Mouse (Mus musculus): ENCODE data around the gene Asap2.

Gene Asap2

DNA sequence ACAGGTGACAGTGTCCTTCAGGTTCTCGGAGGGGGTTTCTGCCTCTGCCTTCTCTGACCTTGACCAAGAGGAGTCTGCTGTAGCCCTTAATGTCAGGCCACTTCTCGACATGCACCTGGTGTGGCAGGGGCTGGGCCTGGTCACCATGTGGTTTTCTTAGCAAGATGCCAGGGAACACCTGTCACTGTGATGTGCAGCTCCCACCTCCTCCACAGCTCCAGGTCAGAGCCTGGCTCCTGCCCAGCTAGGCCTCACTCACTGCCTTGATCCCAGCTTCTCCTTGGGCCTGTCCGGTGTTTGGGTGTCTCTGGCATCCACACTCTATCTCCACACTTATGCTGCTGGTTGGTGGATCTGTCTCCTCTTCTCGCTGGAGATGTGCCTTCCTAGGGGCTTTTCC, 142.8 kb downstream of the Asap2 start:
- no peak for DNase-seq (ENCODE audit: low spot score)

DNA sequence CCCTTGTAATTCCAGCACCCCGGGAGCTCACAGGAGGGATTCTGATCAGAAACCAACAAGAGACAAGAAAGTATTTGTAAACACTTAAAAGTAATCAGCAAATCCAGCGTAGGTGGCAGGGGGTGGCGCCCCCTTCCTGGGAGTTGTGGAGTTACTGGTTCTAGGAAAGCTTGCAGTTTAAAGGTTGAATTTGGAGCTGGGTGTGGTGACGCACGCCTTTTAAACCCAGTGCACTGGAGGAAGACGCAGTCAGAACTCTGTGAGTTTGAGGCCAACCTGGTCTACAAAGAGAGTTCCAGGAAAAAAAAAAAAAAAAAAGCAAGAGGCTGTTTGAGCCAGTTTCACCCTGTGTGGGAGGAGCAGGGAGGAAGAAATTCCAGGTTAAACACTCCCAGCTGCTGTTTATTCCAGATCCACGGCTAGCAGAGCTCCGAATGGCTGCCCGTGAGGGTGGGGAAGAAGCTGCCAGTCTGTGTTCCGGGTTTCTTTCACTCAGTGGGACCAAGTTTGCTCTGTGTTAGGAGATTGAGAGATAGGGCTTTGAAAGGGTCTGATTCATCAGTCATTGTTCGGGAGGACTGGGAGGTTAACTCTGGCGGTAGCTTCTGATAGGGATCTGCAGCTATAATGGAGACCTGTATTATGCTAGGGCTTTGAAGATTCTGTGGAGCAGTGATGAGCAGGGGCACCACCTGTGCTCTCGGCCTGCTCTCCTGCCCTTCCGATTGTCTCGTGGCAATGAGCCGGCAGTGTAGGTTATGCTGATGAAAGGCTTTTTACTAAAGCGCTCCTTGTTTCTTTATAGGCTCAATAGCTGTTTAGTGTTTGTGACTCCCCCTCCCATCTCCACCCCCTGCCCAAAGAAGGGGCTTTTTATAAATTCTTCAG, 144.0 kb downstream of the Asap2 start:
- DNase-seq (ENCODE audit: low spot score) = no peak

DNA sequence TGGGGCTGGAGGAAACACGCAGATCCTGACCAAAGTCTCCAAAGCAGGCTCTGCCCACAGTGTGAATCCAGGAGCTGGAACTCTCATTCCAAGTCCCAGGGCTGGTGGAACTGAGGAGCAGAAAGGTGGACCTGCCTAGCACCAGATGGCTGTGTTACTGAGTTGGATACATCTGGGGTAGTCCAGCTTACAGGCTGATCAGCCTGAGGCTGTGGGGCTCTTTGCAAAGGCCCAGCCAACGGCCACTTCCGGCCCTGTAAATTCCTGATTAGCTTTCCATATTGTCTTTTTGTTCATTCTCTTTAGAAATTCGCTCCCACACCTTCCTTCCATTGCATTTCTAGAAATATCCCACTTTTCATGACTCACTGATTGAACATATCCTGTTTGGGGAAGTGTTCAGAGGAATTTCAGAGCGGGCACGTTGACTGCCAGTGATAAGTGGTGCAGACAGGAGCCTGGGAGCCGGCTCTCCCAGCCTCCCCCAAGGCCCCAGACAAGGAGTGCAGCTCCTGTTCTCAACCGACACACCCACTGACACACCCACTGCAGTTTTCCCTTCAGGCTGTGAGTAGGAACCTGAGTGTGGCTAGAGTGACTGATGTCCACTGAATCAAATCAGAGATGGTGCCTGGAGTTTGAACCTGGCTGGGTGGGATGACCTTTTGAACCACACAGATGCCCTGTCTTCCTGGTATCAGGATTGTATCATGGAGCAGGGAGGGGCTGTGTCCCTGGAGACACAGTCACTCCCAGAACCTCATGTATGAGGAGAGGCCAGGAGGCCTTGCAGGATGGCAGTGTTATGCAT, 145.6 kb downstream of the Asap2 start:
- no peak for DNase-seq (ENCODE audit: low spot score)

DNA sequence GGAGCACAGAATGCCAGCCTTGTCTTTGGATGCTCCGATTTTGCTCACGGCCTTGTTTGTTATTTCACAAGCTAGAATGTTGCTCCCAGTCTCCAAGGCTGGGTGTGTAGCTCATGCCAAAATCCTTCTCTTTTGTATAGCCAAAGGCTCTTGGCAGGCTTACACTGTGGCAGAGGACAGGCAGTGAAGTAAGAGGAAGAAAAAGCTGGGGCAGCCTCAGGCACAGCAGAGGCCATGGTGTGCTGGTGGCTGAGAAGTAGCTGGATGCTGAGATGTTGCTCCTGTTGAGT, 146.1 kb downstream of the Asap2 start:
- DNase-seq (ENCODE audit: low spot score) = no peak

DNA sequence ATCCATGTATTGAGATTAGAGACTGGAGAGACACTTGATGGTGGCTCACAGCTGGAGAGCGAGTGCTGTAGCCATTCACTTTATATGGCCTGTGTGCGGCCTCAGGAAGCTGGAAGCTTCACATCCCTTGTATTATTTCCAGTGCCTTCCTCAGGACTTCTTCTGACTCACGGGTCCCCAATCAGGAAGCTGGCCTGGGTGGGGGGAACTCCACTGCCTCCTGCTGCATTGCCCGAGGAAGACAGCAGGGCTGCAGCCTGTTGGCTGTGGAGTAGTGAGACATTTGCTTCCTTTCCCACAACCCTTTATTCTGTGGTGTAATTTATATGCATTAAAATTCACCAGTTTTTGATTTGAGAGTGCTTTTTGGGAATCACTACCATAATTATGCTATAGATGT, 149.3 kb downstream of the Asap2 start:
- no peak for DNase-seq (ENCODE audit: low spot score)

DNA sequence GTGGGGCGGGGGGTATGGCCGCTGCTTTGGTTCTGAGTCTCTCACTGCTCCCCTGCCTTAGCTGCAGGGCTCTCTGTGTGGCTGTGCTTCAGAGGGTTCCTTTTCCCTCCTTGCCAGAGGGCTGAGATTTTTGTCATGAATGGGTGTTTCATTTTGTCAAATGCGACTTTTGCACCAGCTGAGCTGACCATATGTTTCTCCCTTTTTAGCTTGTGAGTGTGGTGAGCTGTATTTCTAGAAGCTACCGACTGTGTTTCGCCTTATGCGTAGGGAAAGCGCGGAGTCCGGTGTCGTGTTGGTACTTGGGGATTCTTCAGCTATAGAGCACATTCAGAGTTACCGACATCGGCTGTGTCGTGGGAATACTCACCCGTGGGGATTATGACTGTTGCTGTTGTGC, 149.9 kb downstream of the Asap2 start:
- no peak for DNase-seq (ENCODE audit: low spot score)

DNA sequence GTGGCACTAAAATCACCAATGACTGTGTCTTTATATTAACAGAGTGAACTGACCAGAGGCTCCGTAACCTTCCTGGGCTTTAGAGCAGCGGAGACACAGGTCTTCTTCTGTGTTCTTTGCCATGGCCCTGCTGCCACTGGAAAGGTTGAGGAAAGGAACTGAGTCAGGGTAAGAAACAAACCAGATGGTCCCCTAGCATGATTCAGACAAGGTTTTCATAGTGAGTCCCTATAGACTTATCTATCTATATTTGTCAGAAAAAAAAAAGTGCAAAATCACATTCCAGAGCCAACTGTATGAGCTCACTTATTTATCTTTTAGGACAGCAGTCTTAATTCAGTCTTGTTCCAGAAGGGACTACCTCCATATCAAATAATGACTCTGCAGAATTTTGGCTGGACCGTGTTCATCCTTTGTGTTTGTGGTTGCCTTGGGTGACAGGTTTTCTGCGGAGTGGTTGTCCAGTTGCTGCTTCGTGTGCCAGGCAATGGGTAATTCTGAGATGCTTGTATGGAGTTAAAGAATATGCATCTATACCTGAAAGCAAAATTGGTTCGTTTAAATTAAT, 150.6 kb downstream of the Asap2 start:
- DNase-seq (ENCODE audit: low spot score) = no peak

DNA sequence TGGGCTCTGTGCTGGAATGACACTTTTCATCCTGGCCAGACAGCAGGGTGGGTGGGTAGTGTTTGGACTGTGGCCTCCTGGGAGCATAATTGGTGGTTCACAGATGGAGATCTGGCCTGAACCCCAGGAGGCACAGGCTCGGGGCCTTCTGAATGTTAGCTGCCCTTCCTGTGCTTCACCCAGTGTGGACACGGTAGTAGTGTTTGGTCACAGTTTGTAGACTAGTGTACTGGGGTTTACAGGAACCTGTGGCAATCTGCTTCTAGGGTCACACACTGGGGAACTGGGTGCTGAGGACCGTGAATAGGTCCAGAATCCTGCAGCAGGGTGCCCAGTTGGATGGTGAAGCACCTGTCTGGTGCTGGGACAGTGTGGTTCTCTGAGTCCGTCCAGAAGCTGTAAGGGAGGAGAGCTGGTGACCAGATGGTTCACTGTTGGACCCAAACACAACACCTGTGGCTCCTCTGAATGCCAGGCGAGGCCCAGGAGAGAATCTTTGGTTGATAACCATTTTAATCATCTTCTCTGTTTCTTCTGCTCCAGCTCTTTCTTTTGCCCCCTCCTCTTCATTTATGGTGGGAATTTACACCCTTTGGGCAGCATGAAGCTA, 151.5 kb downstream of the Asap2 start:
- DNase-seq (ENCODE audit: low spot score) = no peak

DNA sequence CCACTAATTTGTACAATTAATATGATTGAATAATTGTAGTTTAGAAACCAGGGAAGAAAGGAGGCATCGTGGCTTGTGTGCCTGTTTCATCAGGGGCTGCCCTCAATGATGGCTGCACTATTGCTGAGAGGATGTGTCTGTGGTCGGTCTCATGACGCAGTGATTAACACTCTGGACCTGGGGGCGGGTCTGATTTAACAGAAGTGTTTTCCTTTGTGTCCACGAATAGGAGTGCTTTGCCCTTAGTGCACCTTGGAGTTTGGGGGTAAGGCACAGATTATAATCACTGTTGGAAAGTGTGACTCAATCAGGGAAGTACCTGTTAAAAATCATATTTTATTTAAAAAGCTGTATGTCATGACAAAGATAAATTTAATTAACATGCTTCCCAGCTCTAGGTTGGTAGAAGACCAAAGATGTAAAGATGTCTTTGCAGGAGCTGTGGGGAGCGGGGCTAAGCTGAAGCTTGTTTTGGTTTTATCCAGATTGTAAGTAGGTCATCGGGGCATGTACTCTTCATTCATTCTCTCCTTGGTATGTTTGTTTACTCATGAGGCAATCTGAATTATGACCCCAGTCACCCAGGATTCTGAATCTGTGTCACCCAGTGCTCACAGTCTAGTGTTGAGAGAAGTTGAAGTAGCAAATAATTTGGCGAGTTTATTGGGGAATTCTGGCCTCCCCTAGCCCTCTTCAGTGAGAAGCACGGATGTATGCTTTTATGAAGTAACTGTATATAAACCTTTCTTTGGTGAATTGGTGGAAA, 152.4 kb downstream of the Asap2 start:
- no peak for DNase-seq (ENCODE audit: low spot score)

DNA sequence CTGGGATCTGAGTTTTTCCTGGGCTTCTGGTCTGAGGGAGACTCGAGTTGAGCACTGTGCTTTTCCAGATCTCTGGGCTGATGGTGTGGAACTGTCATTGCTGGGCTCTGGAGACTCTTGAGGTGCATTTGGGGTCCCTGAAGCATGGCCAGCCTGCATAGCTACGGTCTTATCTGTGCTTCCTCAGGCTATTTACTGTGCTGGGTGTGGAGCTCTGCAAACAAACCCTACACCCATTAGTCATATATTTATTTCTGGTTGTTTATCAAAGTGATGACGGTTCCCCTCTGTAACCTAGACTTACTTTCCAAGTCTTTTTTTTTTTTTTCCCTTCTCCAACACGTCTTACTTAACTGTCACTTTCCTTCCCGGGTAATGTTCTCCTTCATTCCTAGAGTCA, 154.3 kb downstream of the Asap2 start:
- no peak for DNase-seq (ENCODE audit: low spot score)

DNA sequence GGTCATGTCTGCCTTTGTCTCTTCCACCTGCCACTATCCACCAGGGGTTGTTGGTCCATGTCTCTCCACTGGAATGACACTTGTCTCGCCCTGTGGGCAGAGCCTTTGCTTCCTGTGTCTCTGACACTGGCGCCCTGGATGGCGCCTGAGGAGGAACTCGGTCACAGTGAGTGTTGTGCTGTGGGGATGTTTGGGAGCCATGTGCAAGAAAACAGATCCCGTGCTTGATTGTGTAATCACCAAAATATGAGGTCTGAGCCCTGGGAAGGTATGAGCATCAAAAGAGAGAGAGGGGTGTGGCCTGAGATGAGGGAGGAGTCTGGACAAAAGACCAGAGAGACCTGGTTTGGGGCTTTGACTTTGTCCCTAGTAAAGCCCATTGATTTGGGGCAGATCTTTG, 154.8 kb downstream of the Asap2 start:
- DNase-seq (ENCODE audit: low spot score) = no peak

DNA sequence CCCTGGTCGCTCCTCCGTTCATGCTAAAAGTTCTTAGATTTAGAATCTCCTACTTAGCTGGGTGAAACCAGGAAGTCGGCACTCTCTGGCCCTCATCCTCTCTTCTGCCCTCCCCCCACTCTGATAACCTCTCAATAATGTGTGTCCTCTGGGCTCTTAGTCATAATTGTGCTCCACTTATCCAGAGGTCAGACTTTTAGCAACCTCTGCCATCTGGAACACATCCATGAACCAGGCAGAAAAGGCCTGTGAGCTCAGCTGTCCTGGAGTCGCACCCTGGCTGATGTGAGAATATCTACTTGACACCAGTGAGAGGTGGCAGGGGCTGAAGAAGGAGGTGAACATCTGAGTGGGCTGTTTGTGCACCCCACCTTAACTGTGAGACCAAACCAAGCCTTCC, 156.6 kb downstream of the Asap2 start:
- DNase-seq (ENCODE audit: low spot score) = no peak

DNA sequence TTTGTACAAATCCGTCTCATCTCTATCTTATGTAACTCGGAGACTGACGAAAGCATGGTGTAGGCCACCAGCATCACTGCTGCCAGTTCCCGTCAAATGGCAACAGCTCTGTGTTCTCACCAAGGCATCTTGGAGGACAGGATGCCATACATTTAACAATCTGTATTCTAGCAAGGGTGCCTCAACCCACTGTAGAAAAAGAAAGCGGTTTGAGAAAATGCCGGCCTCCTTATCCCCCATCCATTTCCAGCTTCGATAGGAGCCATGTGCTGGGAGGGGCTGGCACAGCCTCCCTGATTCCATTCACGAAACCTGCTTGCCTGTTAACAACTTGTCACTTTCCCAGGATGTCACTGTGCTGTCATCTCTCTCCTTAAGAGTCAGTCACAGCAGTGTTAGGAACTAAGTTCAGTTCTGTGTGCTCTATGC, 163.0 kb downstream of the Asap2 start:
- no peak for DNase-seq (ENCODE audit: low spot score)

DNA sequence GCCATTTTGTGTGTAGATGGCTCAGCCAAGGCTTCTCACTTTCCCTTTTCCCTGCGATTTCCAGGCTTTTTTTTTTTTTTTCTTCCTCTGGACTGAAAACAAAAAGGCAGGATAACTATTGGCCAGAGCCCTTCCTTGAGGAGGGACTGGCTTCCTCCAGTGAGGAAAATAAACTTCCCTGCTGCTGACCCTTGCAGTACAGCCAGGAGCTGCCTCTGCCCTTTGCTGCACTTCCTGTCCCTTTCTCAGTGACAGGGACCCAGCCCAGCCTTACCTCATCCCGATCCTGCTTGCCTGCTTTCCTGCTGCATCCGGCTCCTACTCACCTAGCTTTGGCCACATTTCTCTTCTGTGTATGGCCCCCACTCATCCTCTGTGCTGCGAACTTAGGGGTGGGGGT, 164.8 kb downstream of the Asap2 start:
- DNase-seq (ENCODE audit: low spot score) = no peak

DNA sequence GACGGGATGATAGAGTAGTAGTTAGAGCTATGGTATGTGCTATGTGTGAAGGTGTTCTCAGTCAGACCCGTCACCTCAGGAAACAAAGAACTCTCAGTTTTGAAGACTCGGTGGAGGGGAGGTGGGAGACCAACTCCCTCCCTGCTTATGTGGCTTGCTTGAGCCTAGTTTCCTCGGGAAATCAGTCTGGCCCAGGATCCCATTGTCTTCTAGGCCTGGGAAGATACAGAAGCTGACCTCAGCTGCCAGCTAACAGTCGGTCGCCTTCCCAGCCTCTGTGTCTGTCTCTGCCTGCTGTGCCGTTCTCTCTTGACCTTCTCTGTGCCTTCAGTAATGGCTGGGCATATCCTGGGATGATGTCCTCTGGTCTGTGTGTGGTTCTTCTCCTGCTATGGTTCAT, 169.0 kb downstream of the Asap2 start:
- DNase-seq (ENCODE audit: low spot score) = no peak

DNA sequence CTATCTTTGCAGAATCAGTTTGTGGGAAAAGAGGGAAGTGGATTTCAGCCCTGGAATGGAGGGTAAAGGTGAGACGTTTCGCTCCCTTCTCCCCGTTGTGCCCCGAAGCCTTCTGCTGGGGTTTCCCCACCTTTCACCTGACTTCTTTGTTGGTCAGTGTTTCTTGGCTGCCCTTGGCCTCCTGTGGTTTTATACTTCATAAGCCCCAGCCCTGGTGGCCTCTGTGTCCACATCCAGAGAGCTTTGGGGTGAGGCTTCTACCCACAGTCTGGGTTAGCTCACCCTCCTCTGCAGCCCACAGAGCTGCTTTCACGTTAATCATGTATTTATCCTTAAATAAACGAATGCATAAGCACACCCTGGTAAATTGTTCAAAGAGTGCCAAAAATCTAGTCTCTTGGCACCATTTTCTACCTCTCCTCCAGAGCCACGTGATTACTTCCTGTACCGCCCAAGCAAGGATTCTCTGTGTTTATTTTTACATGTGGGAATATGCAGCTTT, 170.1 kb downstream of the Asap2 start:
- DNase-seq (ENCODE audit: low spot score) = no peak

DNA sequence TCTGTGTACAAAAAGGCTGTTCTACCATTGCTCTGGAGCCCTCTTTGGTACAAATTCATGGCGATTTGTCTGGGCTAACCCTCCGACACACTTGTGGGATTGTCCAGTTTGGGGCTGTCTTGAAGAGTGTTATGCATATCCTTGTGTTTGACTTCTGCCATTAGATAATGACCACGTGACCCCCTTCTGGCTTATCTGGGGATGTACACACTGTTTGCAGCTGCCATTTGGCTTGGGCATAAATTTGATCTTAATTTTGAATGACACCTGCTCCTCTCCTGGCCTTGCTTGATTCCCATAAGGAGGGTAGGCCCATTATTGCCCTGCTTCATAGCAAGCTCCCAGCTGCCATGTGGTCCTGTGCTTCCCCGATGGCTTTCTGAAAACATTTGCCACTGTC, 171.6 kb downstream of the Asap2 start:
- DNase-seq (ENCODE audit: low spot score) = no peak

DNA sequence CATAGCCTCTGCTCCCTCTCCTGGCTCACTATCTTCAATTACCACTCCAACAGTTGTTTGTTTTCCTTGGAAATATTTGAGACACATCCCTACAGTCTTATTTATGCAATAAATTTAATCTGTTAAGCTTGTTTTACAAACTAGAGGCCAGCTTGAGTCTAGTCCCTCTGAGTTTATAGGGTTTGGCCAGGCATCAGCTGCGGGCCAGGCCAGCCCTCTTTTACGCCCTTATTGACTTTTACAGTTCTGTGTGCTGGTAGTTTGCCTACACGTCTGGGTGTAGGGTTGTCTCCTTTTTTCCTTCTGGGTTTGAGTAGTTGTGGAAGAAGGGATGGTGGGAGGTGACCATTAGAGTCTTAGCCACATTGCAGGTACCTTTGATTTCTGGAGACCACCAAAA, 173.4 kb downstream of the Asap2 start:
- no peak for DNase-seq (ENCODE audit: low spot score)

DNA sequence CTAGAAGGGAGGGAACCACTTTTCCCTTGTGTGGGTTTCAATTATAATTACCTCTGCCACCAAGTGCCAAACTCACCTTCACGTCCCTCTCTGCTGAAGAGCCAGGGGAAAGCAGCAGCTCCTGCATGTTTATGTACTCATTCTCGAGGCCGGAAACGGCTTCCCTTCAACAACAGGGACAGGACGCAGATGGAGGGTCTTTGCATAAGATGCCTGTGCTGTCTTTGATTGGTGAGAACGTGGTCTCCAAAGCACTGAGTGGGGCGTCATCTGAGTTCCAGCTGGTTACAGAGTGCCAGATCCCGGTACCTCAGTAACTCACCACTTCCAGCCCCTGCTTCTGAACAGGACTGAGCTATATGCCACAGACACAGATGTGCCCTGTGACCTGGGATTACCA, 174.0 kb downstream of the Asap2 start:
- no peak for DNase-seq (ENCODE audit: low spot score)

DNA sequence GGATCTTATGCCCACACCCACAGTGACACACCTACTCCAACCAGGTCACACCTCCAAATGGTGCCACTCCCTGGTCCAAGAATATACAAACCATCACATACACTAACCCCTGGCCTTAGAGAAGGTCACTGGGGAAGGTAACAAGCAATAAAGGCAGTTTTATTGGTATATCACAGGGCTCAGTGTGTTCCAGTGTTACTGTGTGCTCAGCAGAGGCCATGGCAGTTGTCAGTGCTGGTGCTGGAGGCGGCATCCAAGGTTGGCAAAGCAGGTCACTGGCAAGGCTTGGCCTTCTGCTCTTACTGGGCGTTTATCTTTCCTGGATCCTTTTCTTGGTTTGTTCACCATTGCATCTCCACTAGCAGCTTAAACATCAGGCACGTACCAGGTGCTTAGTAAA, 174.9 kb downstream of the Asap2 start:
- no peak for DNase-seq (ENCODE audit: low spot score)

DNA sequence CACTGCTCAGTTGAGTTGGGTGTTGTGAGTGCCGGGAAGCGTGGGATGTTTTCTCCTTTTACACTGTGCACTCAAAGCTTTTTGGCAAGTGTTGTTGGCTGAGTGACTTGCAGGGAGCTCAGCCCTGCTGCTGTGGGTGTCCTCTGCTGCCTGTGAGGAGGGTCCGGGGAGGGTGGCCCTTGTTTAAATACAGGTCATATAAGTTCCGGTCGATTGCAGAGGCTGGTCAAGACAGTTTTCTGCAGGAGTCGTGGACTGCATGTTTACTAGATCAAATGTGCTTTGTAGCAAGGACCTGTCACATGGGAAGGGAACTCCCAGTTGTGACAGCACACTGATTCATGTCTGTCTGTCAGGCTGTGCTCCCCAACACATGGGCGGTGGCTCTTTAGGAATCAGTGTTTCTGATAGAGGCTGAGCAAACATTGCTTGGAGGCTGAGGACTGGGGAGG, 175.7 kb downstream of the Asap2 start:
- no peak for DNase-seq (ENCODE audit: low spot score)

Data from ovary, postnatal 14 days (tissue).